Mouse (Mus musculus) lung, adult 2 months (tissue): ENCODE measurements around the gene Acbd6. TPM values are rescaled to one million over a fixed set of nuclear protein-coding genes. Genes with fewer than 3 reads are reported as not detected.

Experiments used
- DNase-seq: peaks from one replicate; pipeline ENCODE4 v3.0.0; 2022
- H3K4me1 ChIP-seq: fragments of 200-500 bp; 2 replicates; pipeline ENCODE4 v1.6.1; 2011; ENCODE audit warnings: low read length; ENCODE audit not compliant: control insufficient read depth, insufficient read depth
- H3K4me3 ChIP-seq: fragments of 200-500 bp; replicated peaks from 2 replicates; pipeline ENCODE3; 2011; ENCODE audit warnings: low read depth, mild to moderate bottlenecking, control low read depth, low read length; ENCODE audit errors: extremely low read depth
- CTCF ChIP-seq: fragments of 200-500 bp; IDR thresholded peaks from 2 replicates; pipeline ENCODE4 v1.5.1; 2011; ENCODE audit warnings: mild to moderate bottlenecking, low read length, control low read depth; ENCODE audit not compliant: insufficient read depth
- POLR2A ChIP-seq: fragments of 200-500 bp; IDR thresholded peaks from 2 replicates; pipeline ENCODE4 v1.6.1; 2011; ENCODE audit warnings: low read depth, mild to moderate bottlenecking, control low read depth, low read length, borderline replicate concordance; ENCODE audit errors: extremely low read depth
- WGBS: fragments of 180-500 bp; shearing (Covaris S2); methylation state at CpG from one replicate; pipeline ENCODE4 v1.1.7; 2018; 5-methylcytosine and 5-hydroxymethylcytosine counted together
- polyA plus RNA-seq: library from polyadenylated mRNA; depleted of rRNA; stranded (reverse); fragments of >200 nt; gene quantifications from 2 replicates; pipeline ENCODE4 v1.2.3, GENCODE M21; 2012

The Acbd6 gene
- polyA plus RNA-seq, 1 experiment: 73.4 TPM

DNA sequence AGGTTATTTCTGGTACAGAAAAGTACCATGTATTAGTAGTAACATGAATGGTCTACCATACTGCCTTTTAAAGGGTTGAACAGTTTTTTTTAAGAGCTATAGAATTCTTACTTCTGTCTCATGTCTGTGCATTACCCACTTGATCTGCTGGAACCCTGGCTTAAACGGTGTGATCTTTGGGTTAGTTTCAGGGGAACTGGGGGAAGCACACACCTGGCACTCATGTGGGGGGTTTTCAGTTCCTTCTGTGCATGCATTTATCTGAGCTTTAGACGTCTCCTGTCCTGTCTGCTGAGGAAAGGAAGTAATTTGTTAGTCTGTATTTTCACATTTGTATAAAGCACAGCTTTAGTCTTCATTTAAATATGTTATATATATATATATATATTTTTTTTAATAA lies 19.4 kb downstream of the Acbd6 start:
- WGBS: 68% methylated on average over 2 of the region's 2 CpGs
- peaks cover 2% of the 10 kb centered on the region; the same call in 1 of the 2 replicates for H3K4me1 ChIP-seq
- TF ChIP-seq CTCF (no peak), POLR2A (no peak)
- no peak overlapping the region for H3K4me3 ChIP-seq
- no peak for DNase-seq

DNA sequence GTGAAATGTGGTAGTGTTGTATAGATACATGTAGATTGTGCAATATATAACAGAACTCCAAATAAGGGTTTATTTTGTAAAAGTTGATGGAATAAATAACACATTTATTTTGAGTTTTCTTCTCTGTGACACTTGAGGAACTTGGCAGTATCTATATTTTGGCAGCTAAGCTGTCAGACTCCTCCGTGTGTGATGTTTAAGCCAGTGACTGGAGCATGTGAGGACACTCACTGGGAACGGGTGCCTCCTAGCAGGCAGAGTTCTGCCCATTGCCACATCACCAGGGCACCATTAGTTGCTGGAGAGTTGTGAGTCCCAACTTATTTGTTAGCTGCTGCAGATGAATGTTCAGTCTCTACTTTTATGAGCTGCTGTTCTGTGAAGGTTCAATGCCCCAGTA lies 30.0 kb downstream of the Acbd6 start:
- DNase-seq: no peak
- TF ChIP-seq POLR2A (no peak), CTCF (no peak)
- H3K4me3 ChIP-seq: no peak overlapping the region
- no peaks in the 10 kb centered on the region for H3K4me1 ChIP-seq
- 61% methylated on average over 2 of the region's 2 CpGs for WGBS

DNA sequence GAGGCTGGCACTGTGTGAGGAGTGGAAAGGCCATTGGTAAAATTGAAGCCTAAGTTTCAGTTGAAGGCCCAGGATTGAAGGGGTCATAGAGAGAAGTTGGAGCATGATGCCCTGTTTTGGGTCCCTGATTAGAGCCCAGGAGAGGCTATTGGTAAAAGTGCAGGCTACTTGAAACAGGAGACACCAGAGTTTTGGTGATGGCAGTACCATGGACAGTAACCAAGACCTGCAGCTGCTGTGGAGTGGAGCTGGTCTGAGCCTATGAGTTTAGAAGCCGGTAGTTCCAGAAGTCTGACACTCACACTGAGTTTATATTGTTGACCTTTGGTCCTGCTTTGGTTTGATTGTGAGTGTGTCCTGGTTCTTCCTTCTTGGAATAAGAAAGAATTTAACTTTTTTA lies 36.2 kb downstream of the Acbd6 start:
- 63% methylated on average over 1 of the region's 1 CpGs for WGBS
- Histone ChIP-seq H3K4me1 (no peaks in the 10 kb centered on the region), H3K4me3 (no peak overlapping the region)
- TF ChIP-seq CTCF: no peak
- no peak for TF ChIP-seq POLR2A
- no peak for DNase-seq

DNA sequence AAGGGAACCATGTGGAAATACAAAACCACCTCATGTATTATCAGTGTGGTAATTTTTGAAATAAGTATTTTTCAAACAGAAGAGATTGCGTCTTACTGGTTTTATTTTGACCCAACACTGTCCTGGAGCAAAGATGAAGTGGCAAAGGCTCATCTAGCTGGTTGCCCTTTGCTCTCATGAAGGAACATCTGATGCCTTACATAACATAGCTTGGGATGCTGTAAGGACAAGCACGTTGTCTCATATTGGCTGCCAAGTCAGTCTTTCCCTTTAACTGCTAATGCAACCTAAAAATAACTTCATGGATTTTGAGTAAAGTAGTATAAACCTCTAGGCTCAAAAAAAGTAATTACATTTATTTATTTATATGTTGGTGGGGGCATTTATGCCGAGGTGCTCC lies 38.7 kb downstream of the Acbd6 start:
- Histone ChIP-seq H3K4me1 (no peaks in the 10 kb centered on the region), H3K4me3 (no peak overlapping the region)
- TF ChIP-seq CTCF (no peak), POLR2A (no peak)
- 85% methylated on average over 3 of the region's 3 CpGs for WGBS
- no peak for DNase-seq

DNA sequence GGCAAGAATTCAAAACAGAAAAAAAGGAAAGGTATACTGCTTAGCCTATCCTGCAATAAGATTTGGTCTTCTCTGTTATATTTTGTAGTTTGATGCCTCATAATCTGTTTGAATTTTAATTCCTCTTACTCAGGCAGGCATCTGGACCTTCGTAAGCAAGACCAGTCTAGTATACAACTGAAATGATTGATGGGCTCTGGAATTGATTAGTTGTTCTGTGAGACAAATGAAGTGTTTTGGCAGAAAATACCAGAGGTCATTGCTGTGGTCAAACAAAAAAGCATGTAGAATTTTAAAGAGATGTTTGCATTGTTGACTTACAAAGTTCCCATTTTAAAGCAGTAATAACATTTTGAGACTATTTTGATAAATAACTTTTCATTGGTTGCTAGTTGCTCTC lies 46.8 kb downstream of the Acbd6 start:
- TF ChIP-seq CTCF (no peak), POLR2A (no peak)
- 73% methylated on average over 1 of the region's 1 CpGs for WGBS
- Histone ChIP-seq H3K4me1 (no peaks in the 10 kb centered on the region), H3K4me3 (no peak overlapping the region)
- DNase-seq: no peak

DNA sequence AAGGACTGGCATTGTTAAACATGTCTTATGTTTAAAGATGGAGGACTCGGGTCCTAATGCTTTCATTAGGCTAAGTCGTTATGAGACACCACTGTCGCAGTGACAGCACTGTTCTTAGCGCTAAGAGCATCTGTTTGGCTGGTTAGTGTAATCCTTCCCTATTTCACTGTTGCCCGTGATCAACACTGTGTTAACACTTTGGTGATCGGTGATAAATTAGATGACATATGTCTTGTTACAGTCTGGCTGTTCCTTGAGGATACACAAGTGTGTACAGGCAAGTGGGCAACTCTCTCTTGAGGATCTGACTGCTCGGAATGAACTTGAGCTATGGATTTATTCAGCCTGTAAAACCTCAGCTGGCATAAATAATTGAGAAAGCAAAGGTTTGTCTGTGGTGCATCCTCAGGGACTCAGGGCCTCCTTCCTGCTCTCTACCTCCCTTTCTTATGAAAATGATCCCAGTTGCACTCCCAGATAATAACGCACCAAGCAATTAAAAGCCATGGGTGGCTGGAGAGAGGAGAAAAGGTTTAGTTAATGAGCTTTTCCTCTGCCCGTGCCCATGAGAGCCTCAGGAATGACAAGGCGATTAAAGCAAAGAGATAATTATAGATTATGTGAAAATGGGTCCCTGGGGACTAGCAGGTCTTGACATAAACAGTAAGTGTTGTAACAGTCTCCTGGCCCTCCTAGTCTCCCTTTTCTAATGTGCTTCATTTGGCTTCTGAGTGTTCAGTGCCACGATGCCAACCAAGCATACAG lies 47.7 kb downstream of the Acbd6 start:
- DNase-seq: no peak
- TF ChIP-seq CTCF (no peak), POLR2A (no peak)
- 57% methylated on average over 11 of the region's 11 CpGs for WGBS
- Histone ChIP-seq H3K4me1 (no peaks in the 10 kb centered on the region), H3K4me3 (no peak overlapping the region)

DNA sequence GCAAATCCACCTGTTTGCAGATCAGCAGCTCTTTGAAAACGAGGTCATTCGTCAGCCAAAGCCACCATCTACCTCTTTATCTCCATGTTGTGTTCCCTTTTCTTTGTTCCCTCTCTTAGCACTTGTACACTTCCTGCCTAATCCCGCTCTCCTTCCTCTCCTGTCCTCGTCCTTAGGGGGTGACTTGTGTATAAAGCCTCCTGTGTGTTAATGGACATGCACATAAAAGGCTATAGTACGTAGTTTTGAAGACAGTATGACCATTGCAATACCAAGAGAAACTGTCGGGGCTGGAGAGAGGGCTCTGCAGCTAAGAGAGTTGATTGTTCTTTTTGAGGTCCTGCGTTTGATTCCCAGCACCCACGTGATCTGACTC lies 48.2 kb downstream of the Acbd6 start:
- no peak for TF ChIP-seq CTCF
- TF ChIP-seq POLR2A: no peak
- H3K4me3 ChIP-seq: no peak overlapping the region

DNA sequence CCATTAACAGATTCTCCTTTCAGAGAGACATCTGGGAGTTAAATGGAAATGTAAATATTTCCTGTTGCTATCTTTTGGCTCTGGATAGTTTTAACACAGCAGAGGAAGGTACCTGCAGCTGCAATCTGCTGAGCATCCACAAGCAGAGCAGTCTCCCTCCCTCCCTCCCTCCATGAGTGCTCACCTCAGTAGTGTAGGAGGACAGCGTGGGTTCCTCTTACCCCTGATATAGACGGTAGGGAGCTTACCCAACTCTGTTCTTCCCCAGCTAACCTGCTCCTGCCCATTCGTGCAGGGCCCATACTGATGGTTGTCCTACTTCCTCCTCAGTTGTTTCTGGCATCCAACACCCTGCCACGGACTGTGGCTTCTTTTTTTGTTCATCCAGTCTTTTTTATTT lies 50.6 kb downstream of the Acbd6 start:
- Histone ChIP-seq H3K4me3 (no peak overlapping the region), H3K4me1 (no peaks in the 10 kb centered on the region)
- WGBS: 66% methylated on average over 4 of the region's 4 CpGs
- TF ChIP-seq POLR2A (no peak), CTCF (no peak)
- DNase-seq: no peak

More for the DNA sequence above, 48.2 kb downstream of the Acbd6 start:
- H3K4me1 ChIP-seq: no peaks in the 10 kb centered on the region
- 78% methylated on average over 8 of the region's 8 CpGs for WGBS
- no peak for DNase-seq

DNA sequence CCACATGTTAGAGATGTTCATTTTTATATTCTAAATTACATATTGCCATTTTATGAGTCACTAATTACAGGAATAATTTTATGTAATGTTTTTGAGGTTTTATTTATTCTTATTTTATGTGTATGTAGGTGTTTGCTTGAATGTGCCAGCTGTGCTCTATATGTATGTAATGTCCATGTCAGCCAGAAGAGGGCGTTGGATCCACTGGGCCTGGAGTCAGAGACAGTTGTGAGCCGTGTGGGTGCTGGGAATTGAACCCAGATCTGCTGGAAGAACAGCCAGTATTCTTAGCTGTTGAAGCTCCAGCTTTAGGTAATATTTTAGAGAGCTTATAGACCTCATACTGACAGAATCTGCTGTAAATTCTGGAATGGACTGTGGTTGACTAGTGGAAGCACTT lies 56.5 kb downstream of the Acbd6 start:
- H3K4me1 ChIP-seq: no peaks in the 10 kb centered on the region
- no peak for DNase-seq
- no peak overlapping the region for H3K4me3 ChIP-seq
- TF ChIP-seq POLR2A (no peak), CTCF (no peak)
- whole genome bisulfite sequencing: 51% methylated on average over 2 of the region's 2 CpGs

DNA sequence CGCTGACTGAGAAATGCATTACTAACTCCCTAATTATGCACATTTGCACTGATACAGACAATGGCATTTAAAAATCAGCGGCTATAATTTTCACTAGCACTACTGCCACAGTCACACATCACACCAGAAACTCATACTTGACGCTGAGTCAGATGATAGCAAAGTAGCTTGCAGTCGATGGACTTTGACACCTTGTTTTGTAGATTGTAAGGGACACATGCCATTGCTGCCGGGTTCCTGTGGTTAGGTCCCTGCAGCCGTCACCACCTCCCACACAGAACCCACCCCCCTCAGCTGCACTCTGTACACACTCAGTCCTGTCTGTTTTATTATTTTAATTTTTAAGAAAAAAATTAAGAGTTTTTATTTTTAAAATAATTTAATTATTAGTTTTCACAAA lies 63.2 kb downstream of the Acbd6 start:
- WGBS: 88% methylated on average over 6 of the region's 6 CpGs
- H3K4me1 ChIP-seq: no peaks in the 10 kb centered on the region
- no peak for DNase-seq

More for the DNA sequence above, 63.2 kb downstream of the Acbd6 start:
- no peak for TF ChIP-seq POLR2A
- TF ChIP-seq CTCF: no peak
- H3K4me3 ChIP-seq: no peak overlapping the region
